ENCODE assay signal across 9 mouse cellular contexts in genomic region chr6:101616776-101617175, GRCm38 (mm10).
DNase-seq lines count a peak whose midpoint lies in the region; ATAC-seq and TF ChIP-seq lines count a peak whose summit lies in the region.
"Had no signal": no experiment of that assay in that cellular context is flagged by ENCODE, and none has a peak within 500 bp of the region (broad histone marks: within the 10 kb centered on the region; RNA-seq: fewer than 3 reads in every experiment).

No protein-coding gene starts in this region.

- no peaks in the 10 kb centered on the region for H3K9me3 ChIP-seq in limb, embryonic 14.5 days (ENCODE audit: control insufficient read depth, low read length)
- H3K9me3 ChIP-seq: megakaryocyte, embryonic 14.5 days had no signal

- no peak overlapping the region for H3K4me2 ChIP-seq in limb, embryonic 14.5 days (replicated peaks; ENCODE audit: low read depth, low read length, severe bottlenecking)

- no peaks in the 10 kb centered on the region for H3K27me3 ChIP-seq in limb, embryonic 14.5 days (ENCODE audit: control insufficient read depth, insufficient read depth, low read length)
- H3K27me3 ChIP-seq: megakaryocyte, embryonic 14.5 days had no signal

- no peak overlapping the region for H3K9ac ChIP-seq in limb, embryonic 14.5 days (ENCODE audit: low read depth, low read length, severe bottlenecking)

- H3K36me3 ChIP-seq in limb, embryonic 14.5 days (ENCODE audit: control insufficient read depth, insufficient read depth, low read length): no peaks in the 10 kb centered on the region

- TF ChIP-seq POLR2A in limb, embryonic 14.5 days (IDR thresholded peaks at IDR 0.05; ENCODE audit: borderline replicate concordance, extremely low read depth, insufficient read depth, insufficient read length): no peak

- no peak overlapping the region for H3K4me3 ChIP-seq in limb, embryonic 14.5 days (replicated peaks; ENCODE audit: low read length)
- H3K4me3 ChIP-seq: megakaryocyte, embryonic 14.5 days had no signal

- peak; percentile 32 to 59 for DNase-seq in cerebellum, postnatal 10 days
- DNase-seq in cerebellum, adult 9-10 months: no peak
- peak; percentile 22 for DNase-seq in layer of hippocampus, adult 11-12 months (ENCODE audit: low spot score)
- no peak for DNase-seq in layer of hippocampus, postnatal 25 days (ENCODE audit: extremely low spot score in 1 of 2, low spot score in 1 of 2)
- DNase-seq in adipocyte (ENCODE audit: low spot score): peak; percentile 40
- DNase-seq in limb, embryonic 14.5 days (ENCODE audit: low spot score): peak; percentile 68
- no peak for DNase-seq in ovary, adult 18-20 months (ENCODE audit: low spot score)
- no peak for DNase-seq in gastrocnemius, postnatal 10 days

- no peaks in the 10 kb centered on the region for H3K4me1 ChIP-seq in limb, embryonic 14.5 days (ENCODE audit: control insufficient read depth, insufficient read depth, low read length)
- H3K4me1 ChIP-seq: megakaryocyte, embryonic 14.5 days had no signal

- no peak overlapping the region for H3K27ac ChIP-seq in limb, embryonic 14.5 days (replicated peaks; ENCODE audit: low read depth, low read length)

- 25% methylated on average over 3 of the region's 3 CpGs for WGBS in limb, embryonic 14.5 days

- ATAC-seq in limb, embryonic 14.5 days (ENCODE audit: low FRiP score, low read depth): no peak

Comparison
In these comparisons a context has a peak if more than half of its experiments do, and no peak if none do; other contexts are left out.
1. DNase-seq: peak in cerebellum, postnatal 10 days (2 of 2), layer of hippocampus, adult 11-12 months (single experiment), adipocyte (single experiment) and limb, embryonic 14.5 days (single experiment); none in cerebellum, adult 9-10 months (single experiment), layer of hippocampus, postnatal 25 days (0 of 2), ovary, adult 18-20 months (single experiment) and gastrocnemius, postnatal 10 days (single experiment).